Mouse (Mus musculus) erythroblast, embryonic 14.5 days (primary cell): ENCODE results near the gene Avil.

Experiments used
- GATA1 ChIP-seq: IDR thresholded peaks from 2 replicates; pipeline ENCODE4 v1.6.1; 2012; ENCODE audit warnings: low read length, inconsistent platforms, mixed read lengths
- TAL1 ChIP-seq: IDR thresholded peaks from 3 replicates; pipeline ENCODE4 v1.6.1; 2012; ENCODE audit warnings: low read length, inconsistent platforms, mixed read lengths

- no peak for TF ChIP-seq GATA1
- TF ChIP-seq TAL1, result no peak
Observed at GRCm38 (mm10) chr10:126981746-126982145, 18.8 kb upstream of the Avil start.
